Mouse (Mus musculus) hindbrain, postnatal 0 days (tissue): ENCODE measurements around the gene Atp1a3. TPM values are rescaled to one million over a fixed set of nuclear protein-coding genes. Genes with fewer than 3 reads are reported as not detected.

Experiments
- ATAC-seq: fragments of 200-750 bp; cut with Nextera tagmentation; 2 replicates; pipeline ENCODE4 v1.8.0; 2017; ENCODE audit warnings: mild to moderate bottlenecking, moderate TSS enrichment, moderate library complexity
- DNase-seq: peaks from one replicate; pipeline ENCODE4 v3.0.0-alpha.2; 2015; ENCODE audit warnings: low spot score
- H3K27ac ChIP-seq: fragments of 300-500 bp; sonication (generic); 2 replicates; pipeline ENCODE4 v1.5.1; 2014; ENCODE audit warnings: mild to moderate bottlenecking
- H3K27me3 ChIP-seq: fragments of 300-500 bp; sonication (generic); 2 replicates; pipeline ENCODE4 v1.6.1; 2014; ENCODE audit warnings: low read length, mixed read lengths; ENCODE audit not compliant: insufficient read depth
- H3K36me3 ChIP-seq: fragments of 300-500 bp; sonication (generic); 2 replicates; pipeline ENCODE4 v1.6.1; 2014; ENCODE audit warnings: low read length, mixed read lengths; ENCODE audit not compliant: insufficient read depth
- H3K4me1 ChIP-seq: fragments of 300-500 bp; sonication (generic); 2 replicates; pipeline ENCODE4 v1.6.1; 2014; ENCODE audit warnings: antibody characterized with exemption, low read length, mixed read lengths; ENCODE audit not compliant: insufficient read depth
- H3K4me2 ChIP-seq: fragments of 300-500 bp; sonication (generic); 2 replicates; pipeline ENCODE4 v1.6.1; 2014; ENCODE audit warnings: low read depth, mild to moderate bottlenecking, low read length, moderate library complexity, mixed read lengths
- H3K4me3 ChIP-seq: fragments of 300-500 bp; sonication (generic); 2 replicates; pipeline ENCODE4 v1.5.1; 2014; ENCODE audit warnings: low read length
- H3K9ac ChIP-seq: fragments of 300-500 bp; sonication (generic); replicated peaks from 2 replicates; pipeline ENCODE4 v1.6.1; 2014; ENCODE audit warnings: mild to moderate bottlenecking, low read length, moderate library complexity, mixed read lengths
- H3K9me3 ChIP-seq: fragments of 300-500 bp; sonication (generic); 2 replicates; pipeline ENCODE4 v1.6.1; 2016; ENCODE audit warnings: low read length, mixed read lengths
- CTCF ChIP-seq: IDR thresholded peaks from 2 replicates; pipeline ENCODE4 v1.5.1; 2016; ENCODE audit warnings: antibody characterized with exemption, control low read depth, low read depth
- WGBS: fragments of 180-500 bp; shearing (Covaris S2); extraction: QIAGEN DNeasy Blood & Tissue Kit; methylation state at CpG from one replicate; pipeline ENCODE4 v1.1.7; 2014; 5-methylcytosine and 5-hydroxymethylcytosine counted together
- polyA plus RNA-seq: library from polyadenylated mRNA; unstranded; fragments of >200 nt; fragmentation: Nextera tagmentation; extraction: Ambion mirVana; gene quantifications from 2 replicates; pipeline ENCODE4 v1.2.1, GENCODE M21; 2015
- total RNA-seq: library from RNA; depleted of rRNA; stranded (reverse); fragments of >200 nt; gene quantifications from 2 replicates; pipeline ENCODE4 v1.2.3, GENCODE M21; 2014

Atp1a3 gene
- total and polyA plus RNA-seq, 2 experiments from 2014 or later = 588 to 730 TPM

DNA sequence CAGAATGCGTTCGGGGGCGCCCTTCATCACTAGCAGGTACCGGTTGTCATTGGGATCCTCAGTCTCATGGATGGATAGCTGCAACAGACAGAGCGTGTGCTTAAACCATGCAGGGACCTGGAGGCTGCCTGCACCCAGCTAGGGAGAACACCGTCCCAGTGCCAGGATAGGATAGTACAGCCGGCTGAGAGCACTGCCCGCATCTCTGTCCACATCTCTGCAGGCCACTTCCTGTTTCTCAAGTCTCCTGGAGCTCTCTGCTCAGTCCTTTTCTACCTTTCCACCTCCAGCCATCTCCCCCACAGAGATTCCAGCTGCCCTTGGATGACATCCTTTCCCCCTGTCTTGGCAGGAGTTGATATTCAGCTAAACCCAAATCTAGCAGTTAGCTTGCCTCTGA lies 15.3 kb downstream of the Atp1a3 start:
- ATAC-seq (no peak), DNase-seq (no peak)
- Histone ChIP-seq H3K4me2 (no peak overlapping the region), H3K27ac (no peak overlapping the region), H3K4me1 (no peaks in the 10 kb centered on the region), H3K27me3 (no peaks in the 10 kb centered on the region), H3K9me3 (no peaks in the 10 kb centered on the region), H3K4me3 (no peak overlapping the region), H3K36me3 (peaks cover 75% of the 10 kb centered on the region), H3K9ac (no peak overlapping the region)
- no peak for TF ChIP-seq CTCF
- 81% methylated on average over 8 of the region's 8 CpGs for WGBS

DNA sequence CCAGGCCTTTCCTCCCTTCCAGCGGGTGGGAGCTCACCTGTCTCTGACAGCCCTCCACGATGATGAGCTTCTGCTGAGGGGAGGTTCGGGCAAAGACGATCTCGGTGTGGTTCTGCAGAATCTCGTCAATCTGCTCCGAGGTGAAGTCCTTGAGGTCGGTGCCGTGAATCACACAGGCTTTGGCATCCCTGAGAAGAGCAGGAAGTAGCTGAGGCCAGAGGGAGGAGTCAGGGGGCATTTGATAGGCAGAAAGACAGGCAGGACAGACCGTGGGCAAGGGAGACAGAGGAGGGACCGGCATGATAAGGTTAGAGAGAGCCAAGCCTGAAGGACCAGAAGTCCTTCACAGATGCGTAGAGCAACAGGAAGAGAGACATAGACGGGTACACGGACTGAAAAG lies 17.8 kb downstream of the Atp1a3 start:
- H3K4me1 ChIP-seq = no peaks in the 10 kb centered on the region
- H3K27me3 ChIP-seq = no peaks in the 10 kb centered on the region
- WGBS = 85% methylated on average over 14 of the region's 14 CpGs
- TF ChIP-seq CTCF = no peak
- H3K4me3 ChIP-seq = no peak overlapping the region
- no peak overlapping the region for H3K27ac ChIP-seq
- H3K36me3 ChIP-seq = peaks cover 74% of the 10 kb centered on the region
- no peak overlapping the region for H3K9ac ChIP-seq
- DNase-seq (no peak), ATAC-seq (no peak)
- no peak overlapping the region for H3K4me2 ChIP-seq
- no peaks in the 10 kb centered on the region for H3K9me3 ChIP-seq

DNA sequence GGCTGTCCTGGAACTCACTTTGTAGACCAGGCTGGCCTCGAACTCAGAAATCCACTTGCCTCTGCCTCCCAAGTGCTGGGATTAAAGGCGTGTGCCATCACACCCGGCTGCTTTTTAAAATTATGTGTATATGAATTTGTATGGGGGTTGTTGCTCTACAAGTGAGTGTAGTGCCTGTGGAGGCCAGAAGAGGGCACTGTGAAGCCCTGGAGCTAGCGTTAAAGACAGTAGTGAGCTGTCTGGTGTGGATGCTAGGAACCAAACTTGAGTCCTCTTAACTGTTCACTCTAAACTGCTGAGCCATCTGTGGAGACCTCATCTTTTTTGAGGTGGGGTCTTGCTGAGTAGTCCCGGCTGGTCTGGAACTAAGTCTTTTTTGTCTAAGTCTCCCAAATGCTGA lies 20.0 kb downstream of the Atp1a3 start:
- 69% methylated on average over 5 of the region's 5 CpGs for WGBS
- ATAC-seq (no peak), DNase-seq (peak; percentile 38)
- no peaks in the 10 kb centered on the region for H3K27me3 ChIP-seq
- TF ChIP-seq CTCF = peak; percentile 56
- no peak overlapping the region for H3K27ac ChIP-seq
- no peak overlapping the region for H3K4me2 ChIP-seq
- peaks cover 68% of the 10 kb centered on the region for H3K36me3 ChIP-seq
- no peak overlapping the region for H3K9ac ChIP-seq
- no peaks in the 10 kb centered on the region for H3K4me1 ChIP-seq
- no peak overlapping the region for H3K4me3 ChIP-seq
- H3K9me3 ChIP-seq = no peaks in the 10 kb centered on the region

DNA sequence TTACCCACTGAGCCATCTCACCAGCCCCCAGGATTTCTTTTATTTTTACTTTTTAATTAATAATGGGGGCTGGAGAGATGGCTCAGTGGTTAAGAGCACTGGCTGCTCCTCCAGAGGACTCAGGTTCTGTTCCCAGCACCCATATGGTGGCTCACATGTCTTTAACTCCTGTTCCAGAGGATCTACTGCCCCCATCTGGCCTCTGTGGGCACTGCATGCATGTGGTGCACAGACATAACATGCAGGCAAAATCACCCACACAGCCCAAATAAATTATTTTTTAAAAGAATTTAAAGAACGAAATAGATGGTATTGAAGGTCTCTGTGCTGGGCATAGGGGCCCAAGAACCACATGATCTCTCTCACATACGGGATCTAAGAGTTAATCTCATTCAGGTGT lies 21.5 kb downstream of the Atp1a3 start:
- TF ChIP-seq CTCF = peak; percentile 36
- Histone ChIP-seq H3K27ac (no peak overlapping the region), H3K9me3 (no peaks in the 10 kb centered on the region), H3K36me3 (peaks cover 65% of the 10 kb centered on the region), H3K9ac (no peak overlapping the region), H3K27me3 (no peaks in the 10 kb centered on the region), H3K4me2 (no peak overlapping the region), H3K4me1 (no peaks in the 10 kb centered on the region), H3K4me3 (no peak overlapping the region)
- WGBS = 91% methylated on average over 2 of the region's 2 CpGs
- ATAC-seq (no peak), DNase-seq (no peak)

DNA sequence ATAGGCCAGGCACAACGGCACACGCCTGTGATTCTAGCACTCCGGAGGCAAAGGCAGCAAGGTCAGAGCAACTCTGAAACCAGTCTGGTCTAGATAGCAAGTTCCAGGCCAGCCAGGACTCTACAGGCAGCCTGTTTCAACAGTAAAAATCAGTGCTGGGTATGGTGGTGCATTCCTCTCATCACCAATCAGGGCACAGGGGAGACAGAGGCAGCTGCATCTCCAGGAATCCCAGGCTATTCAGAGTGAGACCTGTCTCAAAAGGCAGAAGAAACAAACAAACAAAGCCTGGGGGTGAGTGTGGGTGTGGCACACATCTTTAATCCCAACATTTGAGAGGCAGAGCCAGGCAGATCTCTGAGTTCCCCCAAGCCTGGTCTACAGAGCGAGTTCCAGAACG lies 22.4 kb downstream of the Atp1a3 start:
- H3K27me3 ChIP-seq = no peaks in the 10 kb centered on the region
- H3K4me3 ChIP-seq = no peak overlapping the region
- H3K9ac ChIP-seq = no peak overlapping the region
- 88% methylated on average over 5 of the region's 5 CpGs for WGBS
- H3K4me1 ChIP-seq = no peaks in the 10 kb centered on the region
- no peak overlapping the region for H3K27ac ChIP-seq
- H3K36me3 ChIP-seq = peaks cover 68% of the 10 kb centered on the region
- no peaks in the 10 kb centered on the region for H3K9me3 ChIP-seq
- DNase-seq (no peak), ATAC-seq (no peak)
- H3K4me2 ChIP-seq = no peak overlapping the region
- no peak for TF ChIP-seq CTCF

DNA sequence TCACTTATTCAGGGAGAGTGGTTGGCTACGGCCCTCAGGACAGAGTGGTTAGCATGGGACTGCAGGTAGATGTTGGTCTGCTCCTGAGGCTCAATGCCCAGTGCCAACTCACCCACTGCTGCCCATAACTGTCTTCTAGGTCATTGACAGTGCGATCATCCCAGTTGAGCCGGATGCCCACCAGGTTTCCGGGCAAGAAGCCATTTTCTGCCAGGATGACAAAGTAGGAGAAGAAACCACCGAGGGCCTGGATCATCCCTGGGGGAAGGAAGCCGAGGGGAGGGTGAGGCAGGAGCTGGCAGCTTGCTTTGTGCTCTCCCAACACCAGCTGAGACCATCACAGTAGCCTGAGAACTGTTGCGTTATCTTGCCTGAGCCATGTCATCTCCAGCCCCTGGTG lies 25.3 kb downstream of the Atp1a3 start:
- Histone ChIP-seq H3K9me3 (no peaks in the 10 kb centered on the region), H3K9ac (no peak overlapping the region), H3K4me2 (no peak overlapping the region), H3K27me3 (no peaks in the 10 kb centered on the region), H3K4me3 (no peak overlapping the region), H3K36me3 (peaks cover 62% of the 10 kb centered on the region), H3K4me1 (no peaks in the 10 kb centered on the region), H3K27ac (no peak overlapping the region)
- ATAC-seq (no peak), DNase-seq (no peak)
- TF ChIP-seq CTCF = no peak
- WGBS = 67% methylated on average over 7 of the region's 7 CpGs

DNA sequence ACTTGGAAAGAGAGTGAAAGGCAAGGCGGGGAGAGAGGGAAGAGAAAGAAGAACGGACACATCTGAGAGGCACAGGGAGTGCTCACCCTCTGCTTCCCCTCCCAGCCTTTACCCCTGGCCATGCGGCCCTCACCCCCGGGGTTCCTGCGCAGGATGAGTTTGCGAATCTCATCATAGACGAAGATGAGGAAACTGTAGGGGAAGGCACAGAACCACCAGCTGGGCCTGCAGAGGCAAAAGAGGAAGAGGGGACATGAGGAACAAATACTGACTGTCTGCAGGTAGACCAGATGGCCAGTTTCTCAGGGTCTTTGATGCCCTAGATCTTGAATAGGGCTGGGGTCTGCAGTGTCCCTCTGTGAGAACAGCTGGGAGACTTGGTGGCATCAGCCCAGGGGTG lies 27.0 kb downstream of the Atp1a3 start:
- Histone ChIP-seq H3K27ac (no peak overlapping the region), H3K4me3 (no peak overlapping the region), H3K9me3 (no peaks in the 10 kb centered on the region), H3K9ac (no peak overlapping the region), H3K4me1 (no peaks in the 10 kb centered on the region), H3K36me3 (peaks cover 50% of the 10 kb centered on the region), H3K27me3 (no peaks in the 10 kb centered on the region), H3K4me2 (no peak overlapping the region)
- no peak for ATAC-seq
- no peak for TF ChIP-seq CTCF
- WGBS = 83% methylated on average over 7 of the region's 7 CpGs
- no peak for DNase-seq
